Mouse (Mus musculus): ENCODE data around the gene Agk.

Gene Agk

DNA sequence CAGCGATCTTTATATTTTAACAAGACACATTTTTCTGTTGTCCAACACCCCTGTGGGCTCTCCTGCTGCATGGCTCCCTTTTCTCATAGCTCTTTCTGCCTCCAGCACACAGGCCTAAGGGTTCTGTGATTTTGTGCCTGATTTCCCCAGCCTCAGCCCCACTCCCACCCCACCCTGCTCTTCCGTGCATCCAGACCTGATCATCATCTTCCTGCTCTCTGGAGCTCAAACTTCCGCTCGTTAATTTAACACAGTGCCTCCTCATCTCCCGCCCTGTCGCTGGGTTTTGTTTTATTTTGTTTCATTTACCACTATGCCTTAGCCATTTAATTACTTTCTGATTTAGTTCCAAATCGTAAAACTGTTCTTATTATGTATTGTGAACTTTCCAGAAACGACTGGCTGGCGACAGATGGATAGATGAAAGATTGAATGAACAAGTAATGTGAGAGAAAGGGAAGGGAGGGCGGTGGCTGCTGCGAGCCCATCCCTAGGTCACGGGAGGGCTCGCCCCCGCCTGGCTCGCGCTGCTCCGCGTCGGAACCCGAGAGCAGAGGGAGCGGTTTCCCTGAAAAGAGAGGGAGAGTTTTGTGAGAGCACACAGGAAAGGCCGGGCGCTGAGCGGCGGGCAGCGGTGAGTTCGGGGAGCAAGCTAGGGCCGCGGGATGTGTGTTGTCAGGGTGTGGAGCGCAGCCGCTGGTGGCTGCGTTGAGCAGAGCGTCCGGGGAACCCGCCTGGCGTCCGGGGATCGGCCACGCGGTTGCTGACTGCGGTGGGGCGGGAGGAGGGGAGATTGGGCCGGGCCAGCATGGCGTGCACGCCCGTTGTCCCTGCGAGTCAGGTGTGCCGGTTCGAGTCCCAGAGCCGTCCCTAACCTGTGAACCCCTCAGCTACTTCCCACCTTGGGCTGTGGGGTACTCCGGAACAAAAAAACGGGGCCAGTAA, at the start of gene Agk:
Gene Agk (plus strand): TSS at position 276 of the 945 bp plus-strand sequence.
- DNase-seq (ENCODE audit: low spot score in 2 of 2), result peak; percentile 54 to 71

DNA sequence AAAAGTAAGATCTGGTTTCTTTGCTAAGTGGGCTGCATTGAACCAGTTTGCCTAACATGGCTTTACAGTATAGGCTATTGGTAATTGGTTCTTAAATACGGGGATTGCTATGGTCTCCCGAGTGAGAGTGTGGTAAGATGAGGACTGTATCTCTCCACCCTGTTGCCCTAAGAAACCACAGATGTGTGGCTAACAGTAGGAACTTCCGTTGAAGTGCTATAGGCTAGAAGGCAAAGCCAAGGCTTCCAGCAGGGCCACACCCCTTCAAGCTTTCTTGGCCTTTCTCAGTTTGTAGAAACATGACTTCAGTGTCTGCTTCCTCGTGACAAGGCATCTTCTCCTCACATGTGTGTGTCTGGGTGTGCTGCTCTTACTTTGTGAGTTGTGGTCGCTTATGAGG, 24.3 kb upstream of the Agk start:
- DNase-seq (ENCODE audit: low spot score in 2 of 2), result no peak

DNA sequence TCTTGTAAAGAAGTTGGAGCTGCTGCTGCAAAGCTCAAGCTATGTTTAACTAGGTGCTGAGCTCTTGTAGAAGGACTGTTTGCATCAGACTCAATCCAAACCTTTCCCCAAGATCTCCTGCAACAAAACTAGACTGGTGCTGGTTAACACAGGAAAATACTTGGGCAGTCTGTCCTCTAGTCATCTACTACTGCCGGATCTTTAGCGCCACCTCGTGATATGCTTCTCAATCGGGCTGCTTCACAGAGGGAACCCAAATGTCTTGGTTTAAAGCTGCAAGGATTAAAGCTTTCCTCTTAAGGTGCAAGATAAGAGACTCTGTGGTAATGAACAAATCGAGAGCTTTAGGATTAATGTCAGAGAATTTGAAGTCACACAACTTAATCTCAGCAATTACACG, 21.6 kb upstream of the Agk start:
- peak; percentile 42 to 76 for DNase-seq (ENCODE audit: low spot score in 2 of 2)

DNA sequence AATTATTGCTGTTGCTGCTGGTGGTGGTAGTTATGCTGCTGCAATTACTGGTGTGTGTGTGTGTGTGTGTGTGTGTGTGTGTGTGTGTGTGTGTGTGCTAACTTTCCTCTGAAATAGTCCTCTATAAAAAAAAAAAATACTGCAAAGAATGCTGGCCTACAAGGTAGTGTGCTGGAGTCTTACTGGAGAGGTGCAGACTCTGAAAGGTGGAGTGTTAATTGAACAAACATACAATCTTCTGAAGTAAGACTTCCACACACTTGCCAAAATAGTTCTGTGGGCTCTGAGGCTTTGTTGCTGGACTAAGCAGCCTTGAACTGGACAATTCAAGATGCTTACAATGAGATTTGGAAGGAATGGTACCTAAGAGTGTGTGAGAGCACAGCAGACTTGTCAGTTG, 20.0 kb upstream of the Agk start:
- no peak for DNase-seq (ENCODE audit: low spot score in 2 of 2)

DNA sequence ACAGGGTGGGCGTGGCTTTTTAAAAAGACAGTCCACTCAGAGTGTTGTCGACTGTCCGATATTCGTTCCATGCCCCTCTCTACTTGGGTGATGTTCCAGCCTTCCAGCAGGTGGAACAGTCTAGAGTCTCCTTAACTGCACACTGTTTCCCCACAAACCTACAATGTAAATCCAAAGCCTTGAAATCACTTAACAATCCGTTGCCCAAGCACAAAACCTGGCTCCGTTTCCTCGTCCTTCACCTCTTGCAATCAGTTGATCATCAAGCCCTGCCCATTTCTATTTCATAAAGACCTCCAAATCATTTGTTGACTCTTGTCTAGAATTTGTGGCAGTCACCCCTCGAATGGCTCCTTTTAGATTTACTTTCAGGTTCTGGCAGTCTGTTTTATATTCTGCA, 1.4 kb downstream of the Agk start:
- DNase-seq (ENCODE audit: low spot score in 2 of 2), result no peak

DNA sequence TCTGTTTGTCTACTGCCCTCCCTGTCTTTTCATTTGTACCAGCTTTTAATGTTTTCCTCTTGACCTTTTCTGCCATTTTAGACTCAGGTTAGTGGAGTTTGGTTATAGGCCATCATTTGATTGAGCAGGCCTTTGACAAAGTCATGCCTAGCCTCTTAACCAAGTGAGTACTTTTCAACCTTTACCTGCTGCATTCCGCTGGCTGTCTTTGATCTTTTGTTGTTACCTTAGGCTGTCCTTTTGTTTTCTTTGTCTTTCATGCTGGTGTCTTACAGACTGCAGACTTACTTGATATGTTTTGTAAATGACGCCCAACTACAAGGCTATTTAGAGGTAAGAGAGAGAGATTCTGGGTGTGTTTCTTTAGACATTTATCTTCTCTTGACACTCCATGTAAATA, 8.5 kb downstream of the Agk start:
- DNase-seq (ENCODE audit: low spot score in 2 of 2), result no peak

DNA sequence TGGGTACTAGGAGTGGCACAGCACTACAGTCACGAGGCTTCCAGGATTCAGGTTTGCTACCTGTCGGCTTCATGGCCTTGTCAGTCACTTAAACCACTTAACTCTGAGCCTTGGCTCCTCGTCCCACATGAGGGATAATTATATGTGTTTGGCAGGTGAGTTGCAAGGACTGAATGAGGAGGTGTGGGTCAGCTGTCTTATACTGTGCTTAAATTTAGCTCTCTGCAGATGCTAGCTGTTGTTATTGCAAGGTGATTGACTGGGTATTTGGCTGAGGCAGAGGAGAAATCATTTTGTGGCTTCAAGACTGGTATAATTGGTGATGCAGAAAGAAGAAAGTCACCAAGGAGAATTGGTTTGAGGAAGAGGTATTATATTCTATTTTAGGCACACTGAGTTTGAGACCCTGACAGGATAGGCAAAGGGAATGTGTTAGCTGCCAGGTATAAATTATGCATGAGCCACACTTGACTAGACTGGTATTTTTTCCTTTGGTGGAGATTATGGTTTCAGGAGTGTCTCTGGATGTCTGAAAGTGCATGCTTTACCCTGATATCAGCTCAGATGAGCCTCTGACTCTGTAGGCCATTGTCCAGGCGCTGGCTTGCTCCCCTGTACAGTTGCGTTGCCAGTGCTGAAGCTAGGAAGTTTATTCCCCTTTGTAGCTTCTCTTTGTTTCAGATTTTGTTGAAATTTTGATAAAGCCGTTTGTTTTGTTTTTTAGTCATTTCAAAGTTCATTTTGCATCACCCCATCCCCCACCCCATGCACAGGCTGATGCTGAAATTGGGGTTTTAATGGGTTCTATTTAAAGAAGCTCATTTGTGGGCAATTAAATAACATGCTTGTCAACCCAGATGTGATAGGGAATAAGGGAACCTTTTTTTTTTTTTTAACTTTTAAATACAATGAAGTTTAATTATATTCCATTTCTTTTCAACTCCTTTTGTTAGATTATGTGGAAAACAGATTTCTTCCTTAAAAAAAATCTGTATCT, 12.1 kb downstream of the Agk start:
- no peak for DNase-seq (ENCODE audit: low spot score in 2 of 2)

DNA sequence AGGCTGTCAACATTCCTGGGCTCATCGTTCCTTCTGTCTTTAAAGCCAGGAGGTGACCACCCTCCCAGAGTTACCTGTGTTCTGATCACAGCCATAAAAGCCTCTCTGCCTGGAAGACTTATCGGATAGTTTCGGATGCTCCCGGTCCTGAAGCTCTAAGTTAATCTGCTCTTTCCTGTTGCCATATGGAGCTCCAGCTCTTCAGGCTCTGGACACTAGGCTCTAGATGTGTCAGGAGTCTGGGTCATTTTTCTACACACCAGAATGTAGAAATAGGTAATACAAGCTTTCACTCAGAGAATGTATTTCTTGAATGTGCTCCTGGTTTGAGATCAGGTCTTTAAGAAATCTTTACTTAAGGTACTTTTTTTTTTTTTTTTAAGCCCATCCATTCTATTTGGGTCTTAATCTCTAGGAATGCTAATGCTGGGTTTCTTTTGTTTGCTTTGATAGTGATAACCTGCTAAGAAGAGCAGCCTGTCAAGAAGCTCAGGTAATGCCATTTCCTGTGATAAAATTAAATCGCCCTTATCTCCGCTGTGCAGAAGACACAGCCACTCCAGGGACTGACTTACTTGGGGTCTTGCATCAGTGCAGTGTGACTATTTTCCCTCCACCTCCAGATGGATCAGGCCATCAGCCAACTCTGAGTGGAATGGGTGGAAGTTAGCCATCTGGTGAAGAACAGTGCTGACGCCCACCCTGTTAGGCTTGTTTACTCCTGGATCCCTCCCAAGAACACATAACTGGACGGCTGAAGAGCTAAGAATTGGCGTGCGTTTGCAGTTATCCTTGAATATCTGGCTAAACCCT, 22.2 kb downstream of the Agk start:
- peak; percentile 28 to 33 for DNase-seq (ENCODE audit: low spot score in 2 of 2)

DNA sequence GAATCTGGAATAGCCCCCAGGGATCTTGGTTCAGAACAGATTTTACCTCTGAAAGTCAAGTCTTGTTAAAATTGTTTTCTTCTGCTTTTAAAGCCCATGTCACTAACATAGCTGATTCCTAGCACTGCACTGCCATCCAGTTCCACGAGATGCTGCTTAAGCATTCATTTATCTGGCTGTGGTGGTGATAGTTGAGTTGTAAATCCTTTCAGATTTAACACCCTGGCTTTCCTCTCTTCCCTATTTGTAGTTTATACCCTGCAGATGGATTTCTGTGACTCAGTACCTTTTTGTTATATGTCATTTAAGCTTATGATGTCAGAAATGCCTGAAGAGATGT, 22.8 kb downstream of the Agk start:
- DNase-seq (ENCODE audit: low spot score in 2 of 2), result no peak

DNA sequence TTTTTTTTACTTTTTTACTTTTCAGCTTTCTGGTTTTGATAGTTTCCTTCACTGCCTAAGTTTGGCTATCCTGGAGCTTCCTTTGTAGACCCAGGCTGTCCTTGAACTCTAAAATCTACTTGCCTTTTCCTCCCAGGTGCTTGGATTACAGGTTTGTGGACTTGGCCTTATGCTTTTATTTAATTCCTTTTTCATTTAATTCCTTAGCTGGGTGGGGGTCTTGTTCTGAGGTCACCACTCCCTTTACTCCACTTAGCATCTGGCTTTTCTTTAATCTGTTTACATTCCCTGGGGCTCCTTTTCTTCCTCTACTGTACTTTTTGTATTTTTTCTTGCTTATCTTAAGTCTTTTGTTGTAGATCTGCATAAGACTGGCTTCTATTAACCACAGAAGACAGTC, 25.1 kb downstream of the Agk start:
- no peak for DNase-seq (ENCODE audit: low spot score in 2 of 2)

DNA sequence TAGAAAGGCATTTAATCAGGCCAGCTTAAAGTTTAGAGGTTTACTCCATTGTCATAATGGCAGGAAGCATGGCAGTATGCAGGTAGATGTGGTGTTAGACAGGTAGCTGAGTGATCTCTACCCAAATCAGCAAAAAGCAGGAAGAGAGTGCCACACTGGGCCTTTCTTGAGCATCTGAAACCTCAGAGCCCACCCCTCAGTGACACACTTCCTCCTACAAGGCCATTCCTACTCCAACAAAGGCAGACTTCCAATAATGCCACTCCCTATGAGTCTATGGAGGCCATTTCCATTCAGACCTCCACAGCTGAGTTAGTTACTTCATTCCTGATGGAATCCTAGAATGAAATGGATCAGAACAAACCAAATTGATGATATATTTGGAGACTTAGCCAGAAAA, 25.9 kb downstream of the Agk start:
- DNase-seq (ENCODE audit: low spot score in 2 of 2), result no peak

DNA sequence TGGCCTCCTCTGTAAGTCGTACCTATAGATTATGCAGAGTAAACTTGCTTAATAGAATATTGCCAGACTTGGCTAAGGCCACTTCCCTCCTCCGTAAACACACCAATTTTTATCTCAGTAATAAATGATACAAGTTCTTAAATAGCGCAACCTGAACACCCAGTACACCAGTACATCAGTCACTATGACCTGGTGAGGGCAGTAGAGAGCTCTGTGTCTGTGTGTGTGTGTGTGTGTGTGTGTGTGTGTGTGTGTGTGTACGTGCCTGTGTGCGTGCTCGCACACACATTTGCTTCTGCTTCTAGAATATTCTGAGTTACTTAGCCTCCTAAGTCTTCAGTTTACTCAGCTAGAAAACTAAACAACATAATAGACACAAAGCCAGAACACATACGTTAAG, 28.4 kb downstream of the Agk start:
- DNase-seq (ENCODE audit: low spot score in 2 of 2), result no peak

DNA sequence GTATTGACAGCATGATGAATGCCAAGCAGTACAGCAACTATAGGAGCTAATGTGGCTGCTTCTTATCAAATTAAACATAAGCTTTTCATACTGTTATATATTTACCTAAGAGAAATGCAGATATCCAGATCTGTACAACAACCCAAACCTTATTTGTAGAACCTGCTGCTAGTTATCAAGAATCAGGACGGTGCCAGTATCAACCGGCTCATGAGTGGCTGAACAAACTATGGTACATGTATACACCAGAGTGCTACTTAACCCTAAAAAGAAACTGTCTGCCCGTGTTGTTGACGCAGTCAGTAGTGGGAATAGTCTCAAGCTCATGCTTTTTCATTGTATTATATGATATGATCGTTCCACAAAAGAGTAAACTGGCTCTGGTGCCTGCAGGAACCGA, 46.1 kb downstream of the Agk start:
- DNase-seq (ENCODE audit: low spot score in 2 of 2), result no peak

DNA sequence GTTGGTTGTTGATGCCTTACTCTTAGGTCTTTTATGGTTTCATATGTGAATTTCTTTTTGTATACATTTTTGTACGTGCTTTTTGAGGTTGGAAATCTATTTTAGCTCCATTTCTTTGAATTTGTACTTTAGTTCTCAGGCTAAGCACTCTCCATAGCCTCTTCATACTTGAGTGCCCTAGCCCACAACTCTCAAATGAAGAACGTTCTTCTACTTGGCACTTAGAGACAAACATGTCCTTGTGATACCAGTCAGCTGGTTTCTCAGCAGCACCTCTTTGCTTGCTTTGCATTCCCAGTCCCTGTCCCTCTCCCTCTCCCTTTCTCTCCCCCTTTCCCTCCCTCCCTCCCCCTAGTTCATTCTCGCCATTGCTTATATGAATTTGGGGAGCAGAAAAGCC, 55.2 kb downstream of the Agk start:
- no peak for DNase-seq (ENCODE audit: low spot score in 2 of 2)

DNA sequence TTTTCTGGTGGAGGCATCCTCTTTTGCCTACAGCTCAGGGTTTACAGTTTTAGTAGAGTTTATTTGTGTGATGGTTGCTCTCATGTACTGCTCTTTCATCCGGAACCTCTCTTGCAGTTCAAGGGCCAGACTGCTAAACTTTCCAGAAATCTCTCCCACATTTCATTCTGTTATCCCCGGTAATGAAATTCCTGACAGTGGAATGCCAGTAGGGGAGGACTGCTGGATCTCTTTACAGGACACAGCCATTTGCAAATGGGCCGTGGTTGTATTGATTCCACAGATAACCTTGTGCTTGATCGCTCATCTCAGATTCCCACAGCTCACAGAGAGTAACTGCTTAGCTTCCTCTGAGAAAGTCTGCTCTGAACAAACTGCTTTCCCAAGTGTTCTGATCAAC, 56.9 kb downstream of the Agk start:
- DNase-seq (ENCODE audit: low spot score in 2 of 2), result no peak

DNA sequence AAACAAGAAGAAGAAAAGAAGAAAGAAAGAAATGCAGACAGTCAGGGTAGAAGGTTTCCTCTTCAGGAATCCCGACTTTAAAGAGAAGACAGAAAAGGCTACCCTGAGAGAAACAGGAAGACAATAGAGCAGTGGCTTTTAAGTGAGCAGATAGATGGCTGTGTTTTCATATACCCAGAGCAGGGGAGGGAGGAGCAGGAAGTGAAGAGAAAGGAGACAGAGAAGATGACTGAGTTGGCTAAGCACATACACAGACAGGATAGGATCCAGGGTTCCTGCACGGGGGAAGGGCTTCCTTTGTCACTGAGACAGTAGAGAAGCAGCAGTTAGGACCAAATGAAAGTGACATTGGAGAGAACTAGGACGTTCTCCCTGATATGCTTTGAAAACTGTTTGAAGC, 60.7 kb downstream of the Agk start:
- DNase-seq (ENCODE audit: low spot score in 2 of 2), result no peak

DNA sequence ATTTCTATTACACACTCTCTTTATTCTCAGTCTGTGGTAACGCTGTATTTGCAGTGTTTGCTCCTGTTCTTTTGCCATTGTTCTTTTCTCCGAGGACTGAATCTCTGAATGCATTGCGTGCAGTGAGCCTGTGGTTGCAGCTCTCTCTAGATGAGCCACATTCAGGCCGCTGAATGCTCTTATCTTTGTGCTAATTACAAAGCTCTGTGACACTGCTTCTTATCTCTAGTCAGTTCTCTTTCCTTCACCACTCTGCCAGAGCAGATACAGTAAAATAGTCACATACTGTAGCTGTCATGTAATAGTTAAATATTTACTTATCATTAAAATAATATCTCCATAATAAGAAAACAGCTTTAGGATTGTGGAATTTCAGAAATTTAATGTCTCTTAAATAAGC, 63.7 kb downstream of the Agk start:
- DNase-seq (ENCODE audit: low spot score in 2 of 2), result no peak

DNA sequence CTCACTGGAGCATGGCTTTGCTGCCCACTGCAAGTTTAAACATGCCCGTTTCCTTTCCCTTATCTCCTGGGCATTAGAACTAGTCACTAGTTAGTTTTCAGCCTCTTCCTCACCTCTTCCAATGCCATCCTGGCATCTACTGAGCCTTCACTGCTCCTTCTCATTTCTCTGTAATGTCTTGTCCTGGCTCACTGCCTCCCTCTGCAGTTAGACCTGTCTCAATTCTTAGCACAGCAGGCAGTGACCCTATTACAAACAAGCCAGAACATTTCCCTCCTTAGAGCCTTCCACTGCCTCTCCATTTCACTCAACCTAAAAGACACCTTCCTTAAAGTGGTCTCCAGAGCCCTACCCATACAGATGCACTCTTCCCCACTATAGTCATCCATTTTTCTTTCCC, 66.0 kb downstream of the Agk start:
- DNase-seq (ENCODE audit: low spot score in 2 of 2), result no peak

DNA sequence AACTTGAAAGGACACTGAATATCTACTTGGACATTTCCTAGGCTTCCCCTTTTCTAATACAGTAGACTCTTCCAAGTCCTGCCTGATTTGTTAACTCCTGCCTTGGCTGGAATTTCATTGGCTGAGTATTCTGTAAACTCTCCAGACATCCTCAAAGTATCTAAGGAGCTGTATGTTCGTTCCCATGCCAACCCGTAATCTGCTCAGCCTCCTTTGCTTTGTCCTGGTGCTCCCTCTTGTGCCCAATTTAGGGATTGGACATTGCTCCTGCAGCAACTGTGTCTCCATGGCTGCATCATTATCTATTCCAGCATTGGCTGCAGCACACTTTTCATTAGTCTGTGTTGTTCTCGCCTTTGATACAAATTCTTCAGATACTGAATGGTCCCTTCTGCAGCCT, 68.2 kb downstream of the Agk start:
- peak; percentile 81 to 83 for DNase-seq (ENCODE audit: low spot score in 2 of 2)

DNA sequence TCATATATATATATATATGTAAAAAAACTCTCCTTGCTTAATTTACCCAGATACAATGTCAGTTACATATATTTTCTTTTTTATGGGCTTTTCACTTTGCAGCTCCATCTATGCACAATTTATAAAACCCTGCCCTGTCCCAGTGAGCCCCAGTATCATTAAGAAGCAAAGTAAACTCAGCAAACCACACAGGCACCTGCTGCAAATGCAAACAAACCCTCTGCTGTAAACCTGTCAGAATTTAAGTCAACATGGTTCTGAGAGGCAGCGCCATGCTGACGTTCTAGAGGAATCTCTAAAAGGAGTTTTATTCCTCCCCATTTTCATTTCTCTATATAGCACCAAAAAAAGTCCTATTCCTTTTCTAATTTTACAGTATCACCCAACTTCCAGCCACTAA, 77.1 kb downstream of the Agk start:
- DNase-seq (ENCODE audit: low spot score in 2 of 2), result no peak

DNA sequence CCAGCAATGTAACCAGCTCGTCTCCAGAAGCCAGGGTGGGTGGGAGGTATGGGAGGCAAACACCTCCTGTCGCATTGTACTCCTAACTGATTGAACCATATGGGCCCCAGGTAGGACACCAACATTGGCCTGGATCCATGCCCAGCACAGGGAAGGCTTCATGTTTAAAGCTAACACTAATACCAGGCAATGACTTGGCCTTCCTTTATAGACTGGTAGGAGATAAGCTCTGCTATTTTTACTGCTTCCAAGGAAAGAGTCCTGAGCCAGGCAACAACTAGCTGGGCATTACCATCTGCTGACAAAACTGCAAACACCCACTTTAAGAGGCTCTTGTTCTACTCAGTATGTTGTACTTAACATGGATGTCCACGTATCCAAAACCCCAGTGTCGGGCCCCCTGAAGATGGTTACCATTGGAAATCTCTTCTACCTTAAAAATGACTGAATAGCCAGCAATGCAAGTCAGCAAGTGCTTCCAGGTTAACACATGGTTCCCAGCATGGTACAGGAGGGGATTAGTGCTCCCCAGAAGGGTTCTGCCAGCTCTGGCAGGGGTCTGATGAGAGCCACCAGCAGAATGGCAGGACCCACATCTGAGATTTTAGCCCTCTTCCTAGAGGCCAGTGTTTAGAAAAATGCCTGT, 78.8 kb downstream of the Agk start:
- no peak for DNase-seq (ENCODE audit: low spot score in 2 of 2)
